Mouse (Mus musculus) neural tube, embryonic 12.5 days (tissue): Measurements from ENCODE around the gene Prss36. TPM values are rescaled to one million over a fixed set of nuclear protein-coding genes. Genes with fewer than 3 reads are reported as not detected.
"Not testable (repeated sequence)": the region's sequence is repeated elsewhere in the genome, so short reads cannot be mapped to it uniquely, and the experiment has no call there.

Experiments
- ATAC-seq: fragments of 200-750 bp; cut with Nextera tagmentation; 2 replicates; pipeline ENCODE4 v1.8.0; 2017; ENCODE audit warnings: low read depth, mild to moderate bottlenecking, moderate TSS enrichment, moderate library complexity; ENCODE audit not compliant: low FRiP score
- H3K27ac ChIP-seq: fragments of 300-500 bp; sonication (generic); 2 replicates; pipeline ENCODE4 v1.5.1; 2016
- H3K27me3 ChIP-seq: fragments of 300-500 bp; sonication (generic); replicated peaks from 2 replicates; pipeline ENCODE4 v1.6.1; 2016; ENCODE audit warnings: mild to moderate bottlenecking
- H3K36me3 ChIP-seq: fragments of 300-500 bp; sonication (generic); 2 replicates; pipeline ENCODE4 v1.6.1; 2016; ENCODE audit warnings: mild to moderate bottlenecking
- H3K4me1 ChIP-seq: fragments of 300-500 bp; sonication (generic); 2 replicates; pipeline ENCODE4 v1.6.1; 2016
- H3K4me2 ChIP-seq: fragments of 300-500 bp; sonication (generic); replicated peaks from 2 replicates; pipeline ENCODE4 v1.6.1; 2016; ENCODE audit warnings: mild to moderate bottlenecking
- H3K4me3 ChIP-seq: fragments of 300-500 bp; sonication (generic); 2 replicates; pipeline ENCODE4 v1.5.1; 2016
- H3K9ac ChIP-seq: fragments of 300-500 bp; sonication (generic); 2 replicates; pipeline ENCODE4 v1.6.1; 2016; ENCODE audit warnings: mild to moderate bottlenecking
- H3K9me3 ChIP-seq: fragments of 300-500 bp; sonication (generic); 2 replicates; pipeline ENCODE4 v1.6.1; 2016; ENCODE audit warnings: mild to moderate bottlenecking
- WGBS: fragments of 180-500 bp; shearing (Covaris S2); methylation state at CpG from one replicate; pipeline ENCODE4 v1.1.7; 2016; 5-methylcytosine and 5-hydroxymethylcytosine counted together
- polyA plus RNA-seq: library from polyadenylated mRNA; unstranded; fragments of >200 nt; fragmentation: Nextera tagmentation; extraction: Ambion mirVana; gene quantifications from 2 replicates; pipeline ENCODE4 v1.2.1, GENCODE M21; 2016

Gene Prss36
- polyA plus RNA-seq, 1 experiment from 2014 or later: 12.2 TPM

DNA sequence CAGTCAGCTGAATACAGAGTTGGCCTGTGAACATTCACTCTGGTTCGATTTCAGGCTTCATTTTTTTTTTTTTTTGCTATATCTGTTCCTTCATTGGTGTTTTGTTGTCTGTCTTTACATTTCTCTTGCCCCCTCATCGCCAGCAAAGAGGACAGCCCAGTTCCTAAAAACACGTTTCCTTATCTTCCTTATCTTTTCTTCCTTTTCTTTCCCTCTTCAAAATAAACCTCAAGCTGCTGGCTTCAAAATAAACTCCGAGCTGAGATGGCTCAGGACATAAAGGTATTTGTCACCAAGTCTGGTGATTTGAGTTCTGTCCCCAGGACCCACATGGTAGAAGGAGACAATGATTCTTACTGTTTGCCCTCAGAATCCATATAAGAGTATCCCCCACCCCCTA is 33.6 kb downstream of the Prss36 start:
- H3K27ac ChIP-seq: no peak overlapping the region
- WGBS: 34% methylated on average over 4 of the region's 4 CpGs
- no peak for ATAC-seq
- H3K36me3 ChIP-seq: peaks cover 36% of the 10 kb centered on the region
- peak overlapping the region; percentile 81 for H3K9ac ChIP-seq
- H3K27me3 ChIP-seq: no peaks in the 10 kb centered on the region
- H3K4me2 ChIP-seq: peak overlapping the region; percentile 78
- peaks cover 5% of the 10 kb centered on the region for H3K4me1 ChIP-seq
- H3K4me3 ChIP-seq: peak overlapping the region; percentile 95
- H3K9me3 ChIP-seq: no peaks in the 10 kb centered on the region

DNA sequence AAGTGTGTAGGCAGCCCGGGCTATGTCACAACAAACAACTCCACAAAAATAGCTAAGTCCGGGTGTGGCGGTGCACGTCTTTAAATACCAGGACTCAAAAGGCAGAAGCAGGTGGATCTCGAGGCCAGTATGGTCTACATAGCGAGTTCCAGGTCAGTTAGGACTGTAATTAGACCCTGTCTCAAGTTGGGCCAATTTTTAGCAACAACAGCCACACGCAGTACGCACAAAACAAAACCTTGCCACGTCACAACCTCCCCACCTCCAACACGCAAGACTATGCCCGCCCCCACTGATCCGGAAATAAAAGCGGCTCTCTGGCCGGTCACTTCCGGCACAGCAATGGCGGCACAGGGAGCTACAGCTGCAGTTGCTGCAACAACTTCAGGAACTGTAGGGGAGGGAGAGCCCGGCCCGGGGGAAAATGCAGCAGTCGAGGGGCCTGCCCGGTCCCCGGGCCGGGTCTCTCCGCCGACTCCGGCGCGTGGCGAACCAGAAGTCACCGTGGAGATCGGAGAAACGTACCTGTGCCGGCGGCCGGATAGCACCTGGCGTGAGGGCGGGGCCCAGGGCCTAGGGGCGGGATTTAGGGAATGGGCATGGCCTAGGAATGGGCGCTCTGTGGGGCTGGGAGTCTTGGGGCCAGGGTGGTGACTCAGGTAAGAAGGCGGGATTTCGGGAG is 34.2 kb downstream of the Prss36 start, which contains the start of gene Kat8:
TSS of gene Kat8 (plus strand) at position 327 of the 682 bp plus-strand sequence.
- H3K27ac ChIP-seq: peak within 1 kb of the TSS; percentile 53; the same call in 1 of the 2 replicates
- no peaks in the 10 kb centered on the region for H3K27me3 ChIP-seq
- 1% methylated on average over 40 of the region's 40 CpGs for WGBS
- ATAC-seq: peak; percentile 94
- H3K9me3 ChIP-seq: no peaks in the 10 kb centered on the region
- peaks cover 5% of the 10 kb centered on the region for H3K4me1 ChIP-seq
- H3K4me2 ChIP-seq: peak within 1 kb of the TSS; percentile 78
- H3K9ac ChIP-seq: peak within 1 kb of the TSS; percentile 81
- peak within 1 kb of the TSS; percentile 95 for H3K4me3 ChIP-seq
- H3K36me3 ChIP-seq: peaks cover 38% of the 10 kb centered on the region

DNA sequence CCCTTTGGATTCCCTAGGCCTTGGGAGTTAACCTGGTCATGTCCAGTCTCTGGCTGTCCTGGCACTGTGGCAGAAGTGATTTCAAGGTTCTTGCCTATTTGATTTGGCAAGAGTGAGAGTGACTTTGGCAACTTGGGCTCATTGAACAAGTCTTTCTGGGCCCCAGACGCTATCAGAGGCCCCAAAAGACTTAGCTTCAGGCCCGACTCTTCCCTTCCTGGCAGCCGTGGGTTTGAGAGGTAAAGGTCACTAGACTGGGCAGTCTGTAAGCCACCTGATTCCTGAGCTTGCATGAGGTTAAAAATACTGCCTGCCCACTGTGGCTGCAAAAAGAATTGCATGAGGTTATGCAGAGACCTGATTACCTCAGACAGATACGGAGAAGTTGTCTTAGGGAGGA is 37.9 kb downstream of the Prss36 start:
- peaks cover 45% of the 10 kb centered on the region for H3K36me3 ChIP-seq
- H3K27me3 ChIP-seq: no peaks in the 10 kb centered on the region
- ATAC-seq: no peak
- no peaks in the 10 kb centered on the region for H3K9me3 ChIP-seq
- WGBS: 95% methylated on average over 4 of the region's 4 CpGs
- peaks cover 13% of the 10 kb centered on the region for H3K4me1 ChIP-seq
- H3K4me2 ChIP-seq: no peak overlapping the region
- H3K27ac ChIP-seq: no peak overlapping the region
- H3K9ac ChIP-seq: no peak overlapping the region
- no peak overlapping the region for H3K4me3 ChIP-seq

DNA sequence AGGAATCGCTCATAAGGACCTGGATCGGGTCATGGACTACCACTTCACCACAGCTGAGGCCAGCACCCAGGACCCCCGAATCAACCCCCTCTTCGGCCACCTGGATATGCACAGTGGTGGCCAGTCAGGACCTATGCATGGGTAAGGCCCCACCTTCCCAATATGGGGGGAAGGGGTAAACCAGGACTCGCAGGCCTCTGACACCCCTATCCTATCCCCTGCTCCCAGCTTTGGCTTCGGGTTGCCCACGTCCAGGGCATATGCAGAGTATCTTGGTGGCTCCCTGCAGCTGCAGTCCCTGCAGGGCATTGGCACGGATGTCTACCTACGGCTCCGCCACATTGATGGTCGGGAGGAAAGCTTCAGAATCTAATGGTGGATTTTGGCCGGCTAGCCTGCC is 38.6 kb downstream of the Prss36 start:
- Histone ChIP-seq H3K9ac (no peak overlapping the region), H3K4me1 (peaks cover 9% of the 10 kb centered on the region), H3K27me3 (no peaks in the 10 kb centered on the region), H3K36me3 (peaks cover 45% of the 10 kb centered on the region), H3K9me3 (no peaks in the 10 kb centered on the region), H3K4me3 (no peak overlapping the region), H3K4me2 (no peak overlapping the region), H3K27ac (no peak overlapping the region)
- 95% methylated on average over 12 of the region's 12 CpGs for WGBS
- ATAC-seq: no peak

DNA sequence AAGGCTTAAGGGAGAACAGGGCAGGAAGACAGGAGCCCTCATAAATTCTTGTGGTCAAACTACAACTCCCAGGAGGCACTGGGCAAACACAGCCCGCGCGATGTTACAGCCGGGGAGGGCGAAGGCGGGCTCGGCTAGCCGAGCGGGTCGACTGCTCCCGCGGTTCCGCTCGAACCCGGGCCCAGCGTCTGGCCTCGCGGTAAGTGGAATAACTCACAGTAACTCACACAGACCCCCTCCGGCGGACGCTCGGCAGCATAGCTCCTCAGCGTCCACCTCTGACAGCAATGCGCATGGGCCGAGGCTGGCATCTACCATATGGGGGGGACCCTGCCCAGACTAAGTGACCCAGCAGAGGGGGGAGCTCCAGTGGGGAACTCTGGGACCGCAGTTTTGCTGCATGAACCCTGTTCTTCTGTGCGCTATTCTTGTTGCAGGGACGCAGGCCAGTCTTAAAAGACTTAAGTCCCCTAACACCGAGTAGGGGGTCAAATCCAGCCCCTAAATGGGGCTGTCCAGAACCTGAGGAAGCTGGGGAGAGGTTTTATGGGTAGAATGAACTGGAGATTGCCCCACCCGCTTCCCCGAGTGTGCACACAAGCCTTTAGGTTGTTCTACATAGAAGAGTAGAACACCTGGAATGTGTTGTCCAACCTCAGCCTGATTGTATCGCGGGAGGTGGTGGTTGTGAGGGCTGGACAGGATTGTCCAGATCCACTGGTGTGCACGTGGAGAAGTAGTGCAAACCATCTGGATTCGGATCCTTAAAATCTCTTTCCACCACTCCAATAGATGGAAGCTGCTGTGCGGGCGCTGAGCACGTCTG is 42.3 kb downstream of the Prss36 start, which contains the start of gene Bckdk:
TSS of gene Bckdk (plus strand) at position 112 of the 826 bp plus-strand sequence.
- Histone ChIP-seq H3K9me3 (no peaks in the 10 kb centered on the region), H3K4me3 (peak within 1 kb of the TSS; percentile 64), H3K4me2 (peak within 1 kb of the TSS; percentile 84), H3K9ac (peak within 1 kb of the TSS; percentile 74), H3K4me1 (peaks cover 8% of the 10 kb centered on the region), H3K27me3 (no peaks in the 10 kb centered on the region), H3K36me3 (peaks cover 40% of the 10 kb centered on the region), H3K27ac (no peak within 1 kb of the TSS; the same call in 1 of the 2 replicates)
- 8% methylated on average over 38 of the region's 38 CpGs for WGBS
- peak; percentile 87 for ATAC-seq

DNA sequence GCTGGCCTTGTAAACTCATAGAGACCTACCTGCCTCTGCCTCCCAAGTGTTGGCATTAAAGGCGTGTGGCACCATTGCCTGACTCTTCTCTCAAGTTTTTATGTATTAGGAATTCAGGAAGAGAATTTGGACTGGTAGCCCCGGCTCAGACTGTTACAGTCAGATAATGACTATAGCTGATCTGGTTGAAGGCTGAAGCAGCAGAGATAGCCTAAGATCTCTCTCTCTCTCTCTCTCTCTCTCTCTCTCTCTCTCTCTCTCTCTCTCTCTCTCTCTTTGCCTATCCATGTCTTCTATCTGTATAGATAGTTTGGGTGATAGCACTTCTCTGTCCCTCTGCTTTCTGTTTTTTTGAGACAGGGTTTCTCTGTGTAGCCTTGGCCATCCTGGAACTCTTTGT is 44.8 kb downstream of the Prss36 start:
- H3K4me2 ChIP-seq: no peak overlapping the region
- WGBS: 86% methylated on average over 2 of the region's 2 CpGs
- ATAC-seq: no peak
- H3K27me3 ChIP-seq: no peaks in the 10 kb centered on the region
- peaks cover 8% of the 10 kb centered on the region for H3K4me1 ChIP-seq
- no peak overlapping the region for H3K4me3 ChIP-seq
- no peak overlapping the region for H3K9ac ChIP-seq
- H3K27ac ChIP-seq: no peak overlapping the region
- H3K36me3 ChIP-seq: peaks cover 16% of the 10 kb centered on the region
- H3K9me3 ChIP-seq: no peaks in the 10 kb centered on the region

- H3K36me3 ChIP-seq: no peaks in the 10 kb centered on the region
- H3K4me1 ChIP-seq: peaks cover 9% of the 10 kb centered on the region
- ATAC-seq: no peak
- no peak overlapping the region for H3K4me2 ChIP-seq
- H3K9me3 ChIP-seq: no peaks in the 10 kb centered on the region
- H3K9ac ChIP-seq: no peak overlapping the region
- no peaks in the 10 kb centered on the region for H3K27me3 ChIP-seq
- WGBS: 53% methylated on average over 7 of the region's 7 CpGs
- H3K4me3 ChIP-seq: no peak overlapping the region
- no peak overlapping the region for H3K27ac ChIP-seq
Observed at GRCm38 (mm10) chr7:127899997-127900396, 46.5 kb downstream of the Prss36 start.

DNA sequence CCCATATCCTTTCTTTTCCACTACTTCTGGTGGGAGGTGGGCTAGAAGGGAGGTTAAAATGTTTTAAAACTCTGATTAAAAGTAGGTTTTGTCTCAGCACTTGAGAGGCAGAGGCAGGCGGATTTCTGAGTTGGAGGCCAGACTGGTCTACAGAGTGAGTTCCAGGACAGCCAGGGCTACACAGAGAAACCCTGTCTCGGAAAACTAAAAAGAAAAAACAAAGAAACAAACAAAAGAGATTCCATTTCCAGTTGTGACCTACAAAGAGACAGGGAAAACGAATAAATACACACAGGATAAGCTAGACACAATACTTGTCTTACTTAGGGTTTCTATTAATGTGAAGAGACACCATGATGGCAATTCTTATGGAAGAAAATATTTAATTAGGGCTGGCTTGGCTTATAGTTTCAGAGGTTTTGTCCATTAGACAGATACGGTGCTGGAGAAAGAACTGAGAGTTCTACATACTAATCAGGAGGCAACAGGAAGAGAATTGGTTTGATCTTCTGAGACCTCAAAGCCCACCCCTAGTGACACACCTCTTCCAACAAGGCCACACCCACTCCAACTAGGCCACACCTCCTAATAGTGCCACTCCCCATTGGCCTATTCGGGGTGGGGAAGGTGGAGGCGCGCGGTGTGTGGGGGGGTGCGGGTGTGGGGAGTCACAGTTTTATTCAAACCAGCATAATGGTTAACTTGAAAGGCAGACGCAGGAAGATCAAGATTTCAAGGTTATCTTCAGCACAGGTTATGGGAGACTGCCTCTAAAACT is 48.2 kb downstream of the Prss36 start:
- Histone ChIP-seq H3K36me3 (0 out of 2 replicates have a peak, but pooled peaks cover under 1% of the 10 kb centered on the region), H3K9me3 (no peaks in the 10 kb centered on the region), H3K9ac (no peak overlapping the region), H3K4me3 (no peak overlapping the region), H3K27ac (no peak overlapping the region), H3K4me2 (no peak overlapping the region), H3K27me3 (no peaks in the 10 kb centered on the region), H3K4me1 (peaks cover 12% of the 10 kb centered on the region)
- WGBS: 45% methylated on average over 10 of the region's 10 CpGs
- no peak for ATAC-seq

DNA sequence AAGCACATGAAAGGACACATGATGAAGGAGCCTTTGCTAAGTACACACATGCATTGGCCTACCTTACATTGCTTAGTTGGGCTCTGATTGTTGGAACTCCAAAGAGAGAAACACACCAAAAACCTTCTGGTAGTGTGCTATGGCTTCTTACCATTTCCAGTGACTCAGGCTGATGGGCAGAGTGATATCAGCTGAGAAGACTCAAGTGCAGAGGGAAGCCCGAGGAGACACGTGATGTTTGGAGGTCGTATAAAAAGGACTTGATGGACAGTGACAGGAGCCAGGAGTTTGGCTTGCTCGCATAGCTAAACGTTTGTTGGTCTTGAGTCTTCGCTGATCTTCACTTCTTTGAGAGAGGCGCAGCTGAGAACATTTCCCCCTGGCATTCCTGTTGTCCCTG is 49.0 kb downstream of the Prss36 start:
- no peaks in the 10 kb centered on the region for H3K9me3 ChIP-seq
- no peak for ATAC-seq
- H3K4me2 ChIP-seq: no peak overlapping the region
- peaks cover 12% of the 10 kb centered on the region for H3K4me1 ChIP-seq
- no peak overlapping the region for H3K4me3 ChIP-seq
- WGBS: 91% methylated on average over 7 of the region's 7 CpGs
- H3K36me3 ChIP-seq: peaks cover 9% of the 10 kb centered on the region; the same call in 1 of the 2 replicates
- no peaks in the 10 kb centered on the region for H3K27me3 ChIP-seq
- no peak overlapping the region for H3K9ac ChIP-seq
- no peak overlapping the region for H3K27ac ChIP-seq

GRCm38 (mm10) chr7:127896384-127896783 is 50.1 kb downstream of the Prss36 start:
- H3K9me3 ChIP-seq: no peaks in the 10 kb centered on the region
- H3K9ac ChIP-seq: no peak overlapping the region
- no peak overlapping the region for H3K4me3 ChIP-seq
- no peak overlapping the region for H3K4me2 ChIP-seq
- H3K4me1 ChIP-seq: peaks cover 12% of the 10 kb centered on the region
- 60% methylated on average over 13 of the region's 13 CpGs for WGBS
- no peaks in the 10 kb centered on the region for H3K27me3 ChIP-seq
- H3K27ac ChIP-seq: no peak overlapping the region
- no peak for ATAC-seq
- peaks cover 14% of the 10 kb centered on the region; the same call in 1 of the 2 replicates for H3K36me3 ChIP-seq

GRCm38 (mm10) chr7:127895891-127896290 is 50.6 kb downstream of the Prss36 start:
- H3K27me3 ChIP-seq, H3K9ac ChIP-seq, H3K27ac ChIP-seq, H3K9me3 ChIP-seq: not testable (repeated sequence)
- peaks cover 15% of the 10 kb centered on the region; the same call in 1 of the 2 replicates for H3K36me3 ChIP-seq
- peak; percentile 48; the same call in 1 of the 2 replicates for ATAC-seq
- 66% methylated on average over 7 of the region's 7 CpGs for WGBS
- H3K4me3 ChIP-seq: peak overlapping the region; percentile 56; the same call in 1 of the 2 replicates
- peak overlapping the region; percentile 72 for H3K4me2 ChIP-seq
- peaks cover 12% of the 10 kb centered on the region for H3K4me1 ChIP-seq
